Mouse (Mus musculus): ENCODE data around the gene Mroh8. TPM values are rescaled to one million over a fixed set of nuclear protein-coding genes. Genes with fewer than 3 reads are reported as not detected.
"Not testable (repeated sequence)": the region's sequence is repeated elsewhere in the genome, so short reads cannot be mapped to it uniquely, and the experiment has no call there.

Gene Mroh8
- polyA plus RNA-seq, 1 experiment from 2014 or later: 0.91 TPM

GRCm38 (mm10) chr2:157278717-157279415, 483 bp downstream of the Mroh8 start, which contains the start of gene Rpn2:
TSS of gene Rpn2 (plus strand) at chr2:157279017.
- Histone ChIP-seq H3K27ac (peak within 1 kb of the TSS; percentile 74; the same call in 1 of the 2 replicates), H3K4me1 (peaks cover 17% of the 10 kb centered on the region), H3K27me3 (replicated peaks) (no peaks in the 10 kb centered on the region), H3K9me3 (no peaks in the 10 kb centered on the region), H3K4me3 (peak within 1 kb of the TSS; percentile 97), H3K9ac (peak within 1 kb of the TSS; percentile 82), H3K4me2 (replicated peaks) (peak within 1 kb of the TSS; percentile 83), H3K36me3 (peaks cover 19% of the 10 kb centered on the region)
- peak; percentile 100 for ATAC-seq (ENCODE audit: low FRiP score, low read depth)
- WGBS: under 1% methylated on average over 64 of the region's 64 CpGs

GRCm38 (mm10) chr2:157263832-157264231, 15.5 kb downstream of the Mroh8 start:
- Histone ChIP-seq H3K27me3 (replicated peaks) (no peaks in the 10 kb centered on the region), H3K9ac (no peak overlapping the region), H3K4me2 (replicated peaks) (no peak overlapping the region), H3K36me3 (no peaks in the 10 kb centered on the region), H3K4me1 (no peaks in the 10 kb centered on the region), H3K9me3 (no peaks in the 10 kb centered on the region), H3K27ac (no peak overlapping the region), H3K4me3 (no peak overlapping the region)
- WGBS: 81% methylated on average over 6 of the region's 6 CpGs
- ATAC-seq (ENCODE audit: low FRiP score, low read depth): no peak

DNA sequence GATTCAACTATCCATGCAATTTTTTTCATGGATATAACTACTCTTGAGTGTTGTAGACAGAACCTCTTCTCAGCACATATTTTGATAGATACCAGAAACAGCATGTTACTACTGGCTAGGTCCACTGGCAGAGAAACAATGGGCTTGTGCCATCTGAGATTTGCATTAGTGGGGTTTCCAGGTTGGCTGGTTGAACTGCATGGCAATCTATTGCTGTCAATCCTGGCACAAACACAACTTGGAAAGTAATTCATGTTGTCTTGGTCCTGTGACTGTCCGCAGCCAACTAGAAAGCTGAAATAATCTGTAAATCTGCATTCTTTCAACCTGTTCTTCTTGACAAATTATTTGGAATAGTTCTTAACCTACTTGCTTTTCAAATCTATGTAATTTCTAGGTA, 16.2 kb downstream of the Mroh8 start:
- no peaks in the 10 kb centered on the region for H3K27me3 ChIP-seq (replicated peaks)
- no peaks in the 10 kb centered on the region for H3K4me1 ChIP-seq
- no peak for ATAC-seq (ENCODE audit: low FRiP score, low read depth)
- H3K9ac ChIP-seq: no peak overlapping the region
- H3K9me3 ChIP-seq: no peaks in the 10 kb centered on the region
- no peaks in the 10 kb centered on the region for H3K36me3 ChIP-seq
- 95% methylated on average over 1 of the region's 1 CpGs for WGBS
- H3K4me2 ChIP-seq (replicated peaks): no peak overlapping the region
- no peak overlapping the region for H3K4me3 ChIP-seq
- H3K27ac ChIP-seq: no peak overlapping the region

DNA sequence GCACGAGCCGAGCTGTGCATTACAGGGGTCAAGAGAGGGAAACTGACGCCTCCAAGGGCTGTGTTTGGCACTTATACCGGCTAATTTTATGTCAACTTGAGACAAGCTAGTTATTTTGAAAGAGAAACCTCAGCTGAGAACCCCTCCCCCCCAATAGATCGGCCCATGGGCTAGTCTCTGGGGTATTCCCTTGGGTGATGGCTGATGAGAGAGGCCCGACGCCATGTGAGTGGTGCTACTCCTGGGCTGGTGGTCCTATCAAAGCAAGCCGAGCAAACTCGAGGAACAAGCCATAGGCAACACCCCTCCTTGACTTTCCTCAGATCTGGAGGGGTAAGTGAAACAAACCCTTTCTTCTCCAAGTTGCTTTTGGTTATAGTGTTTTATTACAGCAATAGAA, 16.8 kb downstream of the Mroh8 start:
- no peak overlapping the region for H3K27ac ChIP-seq

GRCm38 (mm10) chr2:157261930-157262329, 17.4 kb downstream of the Mroh8 start:
- no peak for ATAC-seq (ENCODE audit: low FRiP score, low read depth)
- no peak overlapping the region for H3K4me2 ChIP-seq (replicated peaks)
- H3K9me3 ChIP-seq: no peaks in the 10 kb centered on the region
- H3K9ac ChIP-seq: no peak overlapping the region
- WGBS: 86% methylated on average over 5 of the region's 5 CpGs
- no peak overlapping the region for H3K27ac ChIP-seq
- H3K4me1 ChIP-seq: no peaks in the 10 kb centered on the region
- no peaks in the 10 kb centered on the region for H3K36me3 ChIP-seq
- H3K4me3 ChIP-seq: no peak overlapping the region
- no peaks in the 10 kb centered on the region for H3K27me3 ChIP-seq (replicated peaks)

More for the DNA sequence above, 16.8 kb downstream of the Mroh8 start:
- WGBS: 61% methylated on average over 9 of the region's 9 CpGs
- Histone ChIP-seq H3K4me1 (no peaks in the 10 kb centered on the region), H3K9ac (no peak overlapping the region), H3K9me3 (no peaks in the 10 kb centered on the region), H3K4me2 (replicated peaks) (no peak overlapping the region), H3K4me3 (no peak overlapping the region), H3K36me3 (no peaks in the 10 kb centered on the region), H3K27me3 (replicated peaks) (no peaks in the 10 kb centered on the region)
- no peak for ATAC-seq (ENCODE audit: low FRiP score, low read depth)

- Histone ChIP-seq H3K27me3 (replicated peaks) (no peaks in the 10 kb centered on the region), H3K4me2 (replicated peaks) (no peak overlapping the region), H3K9ac (no peak overlapping the region), H3K9me3 (no peaks in the 10 kb centered on the region), H3K36me3 (no peaks in the 10 kb centered on the region), H3K4me1 (no peaks in the 10 kb centered on the region), H3K27ac (no peak overlapping the region), H3K4me3 (no peak overlapping the region)
- WGBS: 7% methylated on average over 5 of the region's 5 CpGs
- ATAC-seq (ENCODE audit: low FRiP score, low read depth): no peak
These were observed 19.6 kb downstream of the Mroh8 start for GRCm38 (mm10) chr2:157259720-157260119.

DNA sequence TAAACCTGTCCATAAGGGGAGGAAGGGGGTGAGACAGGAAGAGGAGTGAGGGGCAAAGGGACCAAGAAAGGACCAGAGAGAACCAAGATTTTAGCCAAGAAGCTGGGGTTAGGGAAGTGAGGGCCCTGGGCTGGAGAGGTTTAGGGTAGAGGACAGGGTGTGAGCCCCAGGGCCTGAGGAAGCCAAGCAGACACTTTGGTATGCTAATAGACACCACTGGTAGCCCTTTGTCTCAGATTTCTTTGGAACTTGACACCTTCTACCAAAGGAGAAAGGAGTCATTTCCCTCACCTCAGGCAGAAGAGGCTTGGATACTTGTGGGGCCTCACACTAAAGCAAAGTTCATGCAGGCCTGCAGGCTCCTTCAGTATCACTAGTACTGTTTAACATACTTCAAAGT, 31.2 kb downstream of the Mroh8 start:
- no peak for ATAC-seq (ENCODE audit: low FRiP score, low read depth)
- H3K27ac ChIP-seq: no peak overlapping the region
- no peaks in the 10 kb centered on the region for H3K36me3 ChIP-seq
- H3K27me3 ChIP-seq (replicated peaks): no peaks in the 10 kb centered on the region
- H3K4me3 ChIP-seq: no peak overlapping the region
- H3K9me3 ChIP-seq: no peaks in the 10 kb centered on the region
- H3K4me2 ChIP-seq (replicated peaks): no peak overlapping the region
- no peak overlapping the region for H3K9ac ChIP-seq
- no peaks in the 10 kb centered on the region for H3K4me1 ChIP-seq

DNA sequence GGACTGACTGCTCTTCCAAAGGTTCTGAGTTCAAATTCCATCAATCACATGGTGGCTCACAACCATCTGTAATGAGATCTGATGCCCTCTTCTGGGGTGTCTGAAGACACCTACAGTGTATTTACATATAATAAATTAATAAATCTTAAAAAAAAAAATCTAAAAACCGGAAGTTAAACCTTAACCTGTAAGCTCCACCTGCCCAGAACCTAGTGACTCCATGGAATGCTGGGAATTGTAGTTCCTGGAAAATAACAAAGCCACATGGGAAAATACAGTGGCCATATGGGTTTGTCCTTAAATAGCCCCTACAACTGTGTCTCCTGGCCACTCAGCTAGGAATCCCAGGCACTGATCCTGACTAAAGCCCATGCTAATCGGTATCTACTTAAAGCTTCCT, 33.7 kb downstream of the Mroh8 start:
- H3K4me2 ChIP-seq (replicated peaks): no peak overlapping the region
- ATAC-seq (ENCODE audit: low FRiP score, low read depth): no peak
- no peaks in the 10 kb centered on the region for H3K27me3 ChIP-seq (replicated peaks)
- H3K9ac ChIP-seq: no peak overlapping the region
- H3K9me3 ChIP-seq: no peaks in the 10 kb centered on the region
- H3K27ac ChIP-seq: no peak overlapping the region
- H3K4me3 ChIP-seq: no peak overlapping the region
- WGBS: 71% methylated on average over 2 of the region's 2 CpGs
- H3K36me3 ChIP-seq: no peaks in the 10 kb centered on the region
- no peaks in the 10 kb centered on the region for H3K4me1 ChIP-seq

- H3K4me2 ChIP-seq (replicated peaks): no peak overlapping the region
- no peak for ATAC-seq (ENCODE audit: low FRiP score, low read depth)
- no peaks in the 10 kb centered on the region for H3K36me3 ChIP-seq
- H3K4me3 ChIP-seq: no peak overlapping the region
- H3K27ac ChIP-seq: no peak overlapping the region
- no peak overlapping the region for H3K9ac ChIP-seq
- H3K27me3 ChIP-seq (replicated peaks): no peaks in the 10 kb centered on the region
- H3K9me3 ChIP-seq: no peaks in the 10 kb centered on the region
- 44% methylated on average over 5 of the region's 5 CpGs for WGBS
- H3K4me1 ChIP-seq: no peaks in the 10 kb centered on the region
These were observed 34.3 kb downstream of the Mroh8 start for GRCm38 (mm10) chr2:157245001-157245400.

- 75% methylated on average over 8 of the region's 8 CpGs for WGBS
- H3K27me3 ChIP-seq (replicated peaks): no peaks in the 10 kb centered on the region
- ATAC-seq (ENCODE audit: low FRiP score, low read depth): no peak
- no peaks in the 10 kb centered on the region for H3K36me3 ChIP-seq
- no peaks in the 10 kb centered on the region for H3K9me3 ChIP-seq
- H3K4me1 ChIP-seq: no peaks in the 10 kb centered on the region
- H3K9ac ChIP-seq: no peak overlapping the region
- no peak overlapping the region for H3K27ac ChIP-seq
- no peak overlapping the region for H3K4me3 ChIP-seq
- no peak overlapping the region for H3K4me2 ChIP-seq (replicated peaks)
These were observed 43.4 kb downstream of the Mroh8 start for GRCm38 (mm10) chr2:157235946-157236345.

DNA sequence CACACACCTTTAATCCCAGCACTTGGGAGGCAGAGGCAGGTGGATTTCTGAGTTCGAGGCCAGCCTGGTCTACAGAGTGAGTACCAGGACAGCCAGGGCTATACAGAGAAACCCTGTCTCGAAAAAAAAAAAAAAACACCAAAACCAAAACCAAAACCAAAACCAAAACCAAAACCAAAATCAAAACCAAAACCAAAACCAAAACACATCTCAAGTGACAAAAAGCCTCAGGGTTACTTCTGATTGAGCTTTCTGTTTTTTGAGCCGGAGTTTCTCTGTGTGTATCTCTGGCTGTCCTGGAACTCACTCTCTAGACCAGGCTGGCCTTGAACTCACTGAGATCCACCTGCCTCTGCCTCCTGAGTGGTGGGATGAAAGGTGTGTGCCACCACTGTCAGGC, 57.4 kb downstream of the Mroh8 start:
- not testable (repeated sequence) for H3K36me3 ChIP-seq; H3K27me3 ChIP-seq (replicated peaks); H3K9me3 ChIP-seq; H3K4me1 ChIP-seq; H3K9ac ChIP-seq; H3K4me2 ChIP-seq (replicated peaks); H3K4me3 ChIP-seq; ATAC-seq (ENCODE audit: low FRiP score, low read depth); H3K27ac ChIP-seq
- 90% methylated on average over 3 of the region's 3 CpGs for WGBS

GRCm38 (mm10) chr2:157220108-157220507, 59.2 kb downstream of the Mroh8 start:
- H3K4me2 ChIP-seq (replicated peaks): no peak overlapping the region
- no peak for ATAC-seq (ENCODE audit: low FRiP score, low read depth)
- H3K9ac ChIP-seq: no peak overlapping the region
- no peaks in the 10 kb centered on the region for H3K27me3 ChIP-seq (replicated peaks)
- WGBS: 80% methylated on average over 6 of the region's 6 CpGs
- H3K4me3 ChIP-seq: no peak overlapping the region
- no peaks in the 10 kb centered on the region for H3K4me1 ChIP-seq
- H3K9me3 ChIP-seq: no peaks in the 10 kb centered on the region
- H3K36me3 ChIP-seq: no peaks in the 10 kb centered on the region
- H3K27ac ChIP-seq: no peak overlapping the region

DNA sequence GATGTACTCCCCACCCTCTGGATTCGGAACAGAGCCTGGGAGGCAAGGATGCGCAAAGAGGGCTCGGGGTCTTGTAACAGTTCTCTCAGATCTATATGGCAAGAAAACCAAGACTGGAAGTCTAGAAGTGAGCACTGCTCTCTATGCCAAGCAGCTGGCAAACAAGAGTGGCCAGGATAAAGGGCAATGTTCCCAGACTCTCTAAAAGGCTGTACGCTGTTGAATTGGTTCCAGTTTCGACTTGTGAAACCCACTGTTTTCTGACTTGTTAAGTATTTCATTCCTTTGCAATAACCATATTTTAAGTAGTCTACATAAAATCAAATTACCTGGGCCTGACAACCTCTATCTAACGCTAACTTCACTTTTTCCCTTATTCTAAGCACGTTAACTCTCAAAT, 67.6 kb downstream of the Mroh8 start:
- no peak for ATAC-seq (ENCODE audit: low FRiP score, low read depth)
- Histone ChIP-seq H3K4me3 (no peak overlapping the region), H3K36me3 (no peaks in the 10 kb centered on the region), H3K27ac (no peak overlapping the region), H3K4me1 (no peaks in the 10 kb centered on the region), H3K4me2 (replicated peaks) (no peak overlapping the region), H3K9ac (no peak overlapping the region), H3K27me3 (replicated peaks) (no peaks in the 10 kb centered on the region), H3K9me3 (no peaks in the 10 kb centered on the region)
- 94% methylated on average over 7 of the region's 7 CpGs for WGBS
